Mouse (Mus musculus) limb, embryonic 14.5 days (tissue): ENCODE data around the gene Fmo5. TPM values are rescaled to one million over a fixed set of nuclear protein-coding genes. Genes with fewer than 3 reads are reported as not detected.

Experiments
- ATAC-seq: fragments of 200-750 bp; cut with Nextera tagmentation; 2 replicates; pipeline ENCODE4 v1.8.0; 2017; ENCODE audit warnings: low read depth, moderate number of reproducible peaks, moderate TSS enrichment; ENCODE audit not compliant: low FRiP score
- DNase-seq: peaks from one replicate; pipeline ENCODE4 v3.0.0-alpha.2; 2015; ENCODE audit warnings: low spot score
- H3K27ac ChIP-seq: fragments of 300-500 bp; sonication (generic); replicated peaks from 2 replicates; pipeline ENCODE4 v1.5.1; 2014; ENCODE audit warnings: low read depth, mild to moderate bottlenecking, low read length, moderate library complexity, mixed read lengths
- H3K27me3 ChIP-seq: fragments of 300-500 bp; sonication (generic); 2 replicates; pipeline ENCODE4 v1.6.1; 2014; ENCODE audit warnings: low read length, mixed read lengths; ENCODE audit not compliant: control insufficient read depth, insufficient read depth
- H3K36me3 ChIP-seq: fragments of 300-500 bp; sonication (generic); 2 replicates; pipeline ENCODE4 v1.6.1; 2014; ENCODE audit warnings: mild to moderate bottlenecking, low read length, moderate library complexity, mixed read lengths; ENCODE audit not compliant: control insufficient read depth, insufficient read depth
- H3K4me1 ChIP-seq: fragments of 300-500 bp; sonication (generic); 2 replicates; pipeline ENCODE4 v1.6.1; 2014; ENCODE audit warnings: antibody characterized with exemption, low read length, mixed read lengths; ENCODE audit not compliant: control insufficient read depth, insufficient read depth
- H3K4me2 ChIP-seq: fragments of 300-500 bp; sonication (generic); replicated peaks from 2 replicates; pipeline ENCODE4 v1.6.1; 2014; ENCODE audit warnings: low read depth, mild to moderate bottlenecking, low read length, moderate library complexity; ENCODE audit not compliant: severe bottlenecking
- H3K4me3 ChIP-seq: fragments of 300-500 bp; sonication (generic); replicated peaks from 2 replicates; pipeline ENCODE4 v1.5.1; 2014; ENCODE audit warnings: low read length
- H3K9ac ChIP-seq: fragments of 300-500 bp; sonication (generic); 2 replicates; pipeline ENCODE4 v1.6.1; 2014; ENCODE audit warnings: mild to moderate bottlenecking, low read depth, low read length, moderate library complexity; ENCODE audit not compliant: severe bottlenecking
- H3K9me3 ChIP-seq: fragments of 300-500 bp; sonication (generic); 2 replicates; pipeline ENCODE4 v1.6.1; 2016; ENCODE audit warnings: low read length; ENCODE audit not compliant: control insufficient read depth
- POLR2A ChIP-seq: fragments of 200-500 bp; IDR thresholded peaks from 2 replicates; pipeline ENCODE4 v1.8.0; 2012; ENCODE audit warnings: inconsistent platforms, mild to moderate bottlenecking, moderate library complexity, borderline replicate concordance; ENCODE audit not compliant: insufficient read depth, insufficient read length; ENCODE audit errors: extremely low read depth
- WGBS: fragments of 180-500 bp; shearing (Covaris S2); extraction: QIAGEN DNeasy Blood & Tissue Kit; methylation state at CpG from one replicate; pipeline ENCODE4 v1.1.7; 2014; 5-methylcytosine and 5-hydroxymethylcytosine counted together
- polyA plus RNA-seq, 2 experiments: library from polyadenylated mRNA; depleted of rRNA in 1 of 2; stranded (reverse) in 1 of 2; unstranded in 1 of 2; fragments of >200 nt; fragmentation: Nextera tagmentation in 1 of 2; extraction: Ambion mirVana in 1 of 2; gene quantifications; 2 replicates each; pipeline versions ENCODE4 v1.2.1 to v1.2.3; 2012 to 2014

Gene Fmo5
- polyA plus RNA-seq, 2 experiments, result 2.3 to 2.8 TPM

DNA sequence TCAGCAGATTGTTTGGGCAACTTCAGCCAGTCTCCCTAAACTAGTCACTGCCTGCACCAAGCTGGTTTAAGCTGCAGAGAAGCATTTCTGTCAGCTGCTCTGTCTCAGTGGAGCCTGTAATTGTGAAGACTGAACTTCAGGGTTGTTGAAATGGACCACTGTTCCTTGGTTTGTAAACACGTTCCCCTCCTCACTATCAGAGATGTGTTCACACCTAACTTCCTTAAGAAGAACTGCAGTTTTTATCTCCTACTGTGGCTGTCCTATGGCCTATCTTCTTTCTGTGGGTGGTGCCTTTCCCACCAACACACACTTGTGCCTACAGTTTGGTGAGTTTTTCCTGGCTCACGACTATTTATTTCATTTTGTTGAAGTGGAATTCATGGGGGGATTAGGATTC, 60.7 kb downstream of the Fmo5 start:
- no peak overlapping the region for H3K27ac ChIP-seq
- H3K4me3 ChIP-seq, result no peak overlapping the region
- no peak overlapping the region for H3K9ac ChIP-seq
- WGBS, result 64% methylated on average over 2 of the region's 2 CpGs
- ATAC-seq (no peak), DNase-seq (no peak)
- no peaks in the 10 kb centered on the region for H3K4me1 ChIP-seq
- no peak overlapping the region for H3K4me2 ChIP-seq
- TF ChIP-seq POLR2A, result no peak
- H3K36me3 ChIP-seq, result no peaks in the 10 kb centered on the region
- no peaks in the 10 kb centered on the region for H3K9me3 ChIP-seq
- H3K27me3 ChIP-seq, result no peaks in the 10 kb centered on the region

DNA sequence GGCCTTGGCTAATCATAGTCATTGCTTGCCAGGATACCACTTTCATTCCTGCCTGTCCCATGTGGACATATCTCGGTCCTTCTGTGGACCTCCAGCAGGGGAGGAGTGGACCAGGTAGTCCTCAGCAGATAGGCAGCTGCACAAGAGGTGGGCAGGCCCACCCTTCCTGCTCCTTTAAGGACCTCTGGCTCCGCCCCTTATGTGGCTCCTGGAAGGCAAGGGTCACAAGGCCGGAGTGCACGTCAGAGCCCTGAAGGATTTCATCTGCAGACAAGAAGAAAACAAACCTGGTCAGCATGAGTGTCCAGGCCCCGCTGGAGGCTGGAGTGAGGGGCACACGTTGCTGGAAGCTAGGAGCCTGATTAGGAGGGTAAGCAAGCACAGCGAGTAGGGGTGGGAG, 62.0 kb downstream of the Fmo5 start:
- H3K36me3 ChIP-seq, result no peaks in the 10 kb centered on the region
- ATAC-seq, result no peak
- no peaks in the 10 kb centered on the region for H3K4me1 ChIP-seq
- no peak overlapping the region for H3K4me3 ChIP-seq
- TF ChIP-seq POLR2A, result no peak
- no peaks in the 10 kb centered on the region for H3K27me3 ChIP-seq
- no peak overlapping the region for H3K27ac ChIP-seq
- WGBS, result 56% methylated on average over 7 of the region's 7 CpGs
- H3K9ac ChIP-seq, result no peak overlapping the region
- no peaks in the 10 kb centered on the region for H3K9me3 ChIP-seq
- DNase-seq, result no peak
- H3K4me2 ChIP-seq, result no peak overlapping the region

DNA sequence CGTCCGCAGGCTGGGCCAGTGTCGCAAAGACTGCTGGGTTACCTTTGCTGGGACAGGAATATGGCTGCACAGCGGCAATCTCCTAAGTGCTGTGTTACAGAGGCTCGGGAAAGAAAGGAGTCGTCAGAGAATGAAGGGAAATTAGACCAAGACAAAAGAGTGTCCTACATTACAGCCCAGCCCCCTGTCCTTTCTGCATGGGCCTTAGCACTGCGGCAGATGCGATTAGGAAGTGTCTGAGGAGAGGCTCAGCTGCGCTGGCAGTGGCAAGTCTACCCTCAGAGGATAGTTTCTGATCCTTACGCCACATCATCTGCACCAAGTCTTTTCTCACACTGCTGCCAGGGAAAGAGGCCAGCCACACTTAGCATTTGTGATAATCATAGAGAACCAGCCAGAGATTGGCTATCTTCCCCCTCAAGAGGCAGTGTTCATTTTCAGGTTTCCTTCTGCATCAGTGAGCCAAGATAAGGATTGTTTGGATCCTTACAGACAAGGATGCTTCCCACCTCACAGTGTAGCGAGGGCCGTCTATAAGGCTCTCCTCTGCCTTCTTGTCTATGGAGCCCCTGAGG, 62.9 kb downstream of the Fmo5 start:
- no peak for DNase-seq
- no peaks in the 10 kb centered on the region for H3K27me3 ChIP-seq
- H3K27ac ChIP-seq, result no peak overlapping the region
- H3K4me2 ChIP-seq, result no peak overlapping the region
- TF ChIP-seq POLR2A, result no peak
- ATAC-seq, result no peak
- H3K9ac ChIP-seq, result no peak overlapping the region
- H3K36me3 ChIP-seq, result no peaks in the 10 kb centered on the region
- no peak overlapping the region for H3K4me3 ChIP-seq
- 80% methylated on average over 12 of the region's 12 CpGs for WGBS
- no peaks in the 10 kb centered on the region for H3K4me1 ChIP-seq
- H3K9me3 ChIP-seq, result no peaks in the 10 kb centered on the region

DNA sequence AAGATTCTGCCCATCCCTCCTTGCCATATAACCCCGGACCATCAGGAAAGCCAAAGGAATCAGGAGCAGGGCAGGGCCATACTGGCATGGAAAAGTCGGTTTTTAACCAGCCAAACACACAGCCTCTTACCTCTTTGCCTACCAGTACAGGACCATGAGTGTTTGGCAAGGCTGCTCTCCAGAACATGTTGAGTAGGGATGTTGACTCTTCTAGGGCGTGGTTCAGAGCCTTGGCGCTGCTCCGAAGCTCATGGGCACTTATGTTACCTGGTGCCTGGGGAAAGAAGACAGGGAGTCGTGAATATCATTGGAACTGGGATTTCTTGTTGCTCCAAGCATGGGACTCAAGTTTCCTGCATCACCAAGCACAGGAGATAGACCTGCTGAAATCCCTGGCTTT, 65.2 kb downstream of the Fmo5 start:
- no peaks in the 10 kb centered on the region for H3K9me3 ChIP-seq
- 86% methylated on average over 6 of the region's 6 CpGs for WGBS

DNA sequence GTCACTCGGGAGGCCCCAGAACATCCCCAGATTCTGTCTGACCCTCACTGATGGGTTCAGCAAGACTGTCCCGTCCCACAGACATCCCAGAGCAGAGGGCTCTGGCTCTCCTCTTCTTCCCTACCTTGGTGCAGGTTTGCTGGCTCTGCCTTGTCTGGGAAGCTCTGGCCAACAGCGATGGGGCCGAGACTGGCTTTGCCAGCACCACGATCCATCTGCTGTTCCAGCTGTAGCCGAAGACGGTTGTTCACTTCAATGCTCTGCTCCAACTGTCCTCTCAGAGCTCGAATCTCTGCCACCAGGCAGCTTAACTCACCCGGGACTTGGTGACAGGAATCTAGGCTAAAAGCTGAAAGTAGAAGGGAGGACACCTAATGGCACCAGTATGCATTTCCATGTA, 68.3 kb downstream of the Fmo5 start:
- no peak overlapping the region for H3K4me2 ChIP-seq
- 83% methylated on average over 9 of the region's 9 CpGs for WGBS
- TF ChIP-seq POLR2A, result no peak
- H3K36me3 ChIP-seq, result no peaks in the 10 kb centered on the region
- no peaks in the 10 kb centered on the region for H3K27me3 ChIP-seq
- no peaks in the 10 kb centered on the region for H3K4me1 ChIP-seq
- no peak overlapping the region for H3K27ac ChIP-seq
- DNase-seq, result no peak
- H3K9me3 ChIP-seq, result no peaks in the 10 kb centered on the region
- H3K4me3 ChIP-seq, result no peak overlapping the region
- ATAC-seq, result no peak
- no peak overlapping the region for H3K9ac ChIP-seq

More for the DNA sequence above, 65.2 kb downstream of the Fmo5 start:
- TF ChIP-seq POLR2A, result no peak
- Histone ChIP-seq H3K9ac (no peak overlapping the region), H3K27ac (no peak overlapping the region), H3K4me1 (no peaks in the 10 kb centered on the region), H3K4me3 (no peak overlapping the region), H3K36me3 (no peaks in the 10 kb centered on the region), H3K4me2 (no peak overlapping the region), H3K27me3 (no peaks in the 10 kb centered on the region)
- ATAC-seq, result no peak
- DNase-seq, result no peak

DNA sequence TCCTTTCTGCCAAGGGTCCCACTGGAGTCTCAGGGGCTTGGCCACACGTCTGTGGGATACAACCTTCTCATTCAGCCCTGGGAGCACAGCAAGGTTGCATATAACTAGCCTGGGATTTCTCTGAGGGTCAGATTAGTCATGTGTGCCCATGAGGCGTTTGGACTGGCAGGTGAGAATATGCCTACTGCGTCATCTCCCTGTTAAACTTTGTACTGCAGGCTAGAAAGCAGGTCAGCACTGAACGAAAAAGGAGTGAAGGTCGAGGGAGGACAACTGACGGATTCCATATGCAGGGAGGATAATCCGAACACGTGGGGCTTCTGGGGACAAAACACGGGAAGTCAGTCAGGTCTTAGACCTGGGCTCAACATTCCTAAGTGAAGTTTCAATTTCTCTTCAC, 68.7 kb downstream of the Fmo5 start:
- WGBS, result 73% methylated on average over 9 of the region's 9 CpGs
- H3K4me1 ChIP-seq, result no peaks in the 10 kb centered on the region
- H3K4me2 ChIP-seq, result no peak overlapping the region
- H3K9me3 ChIP-seq, result no peaks in the 10 kb centered on the region
- no peak overlapping the region for H3K9ac ChIP-seq
- H3K27ac ChIP-seq, result no peak overlapping the region
- no peak for TF ChIP-seq POLR2A
- H3K4me3 ChIP-seq, result no peak overlapping the region
- DNase-seq (no peak), ATAC-seq (no peak)
- no peaks in the 10 kb centered on the region for H3K36me3 ChIP-seq
- H3K27me3 ChIP-seq, result no peaks in the 10 kb centered on the region
